Mouse (Mus musculus) intestine, postnatal 0 days (tissue): ENCODE results near the gene Vmn1r219. TPM values are rescaled to one million over a fixed set of nuclear protein-coding genes. Genes with fewer than 3 reads are reported as not detected.
"Not testable (repeated sequence)": the region's sequence is repeated elsewhere in the genome, so short reads cannot be mapped to it uniquely, and the experiment has no call there.

ENCODE experiments used
- ATAC-seq: fragments of 200-750 bp; cut with Nextera tagmentation; 2 replicates; pipeline ENCODE4 v1.8.0; 2017; ENCODE audit warnings: mild to moderate bottlenecking, moderate TSS enrichment, moderate library complexity
- H3K27ac ChIP-seq: fragments of 300-500 bp; sonication (generic); 2 replicates; pipeline ENCODE4 v1.5.1; 2014; ENCODE audit warnings: mild to moderate bottlenecking, low read depth, low read length, moderate library complexity
- H3K27me3 ChIP-seq: fragments of 300-500 bp; sonication (generic); replicated peaks from 2 replicates; pipeline ENCODE4 v1.6.1; 2014; ENCODE audit warnings: low read length, mixed read lengths; ENCODE audit not compliant: control insufficient read depth, insufficient read depth
- H3K36me3 ChIP-seq: fragments of 300-500 bp; sonication (generic); 2 replicates; pipeline ENCODE4 v1.6.1; 2014; ENCODE audit warnings: mild to moderate bottlenecking, moderate library complexity; ENCODE audit not compliant: control insufficient read depth, insufficient read depth
- H3K4me1 ChIP-seq: fragments of 300-500 bp; sonication (generic); replicated peaks from 2 replicates; pipeline ENCODE4 v1.6.1; 2014; ENCODE audit warnings: antibody characterized with exemption, low read length, mixed read lengths; ENCODE audit not compliant: control insufficient read depth, insufficient read depth
- H3K4me2 ChIP-seq: fragments of 300-500 bp; sonication (generic); replicated peaks from 2 replicates; pipeline ENCODE4 v1.6.1; 2014; ENCODE audit warnings: low read depth, mild to moderate bottlenecking, moderate library complexity
- H3K4me3 ChIP-seq: fragments of 300-500 bp; sonication (generic); 2 replicates; pipeline ENCODE4 v1.5.1; 2014; ENCODE audit warnings: low read depth, low read length
- H3K9ac ChIP-seq: fragments of 300-500 bp; sonication (generic); 2 replicates; pipeline ENCODE4 v1.6.1; 2014; ENCODE audit warnings: mild to moderate bottlenecking, low read depth, low read length
- H3K9me3 ChIP-seq: fragments of 300-500 bp; sonication (generic); 2 replicates; pipeline ENCODE4 v1.6.1; 2016; ENCODE audit warnings: mixed run types; ENCODE audit not compliant: control insufficient read depth
- CTCF ChIP-seq: sonication (generic); IDR thresholded peaks from 2 replicates; pipeline ENCODE4 v1.5.1; 2016; ENCODE audit warnings: low read depth, mild to moderate bottlenecking, control low read depth, antibody characterized with exemption, moderate library complexity
- WGBS: fragments of 180-500 bp; shearing (Covaris S2); extraction: QIAGEN DNeasy Blood & Tissue Kit; methylation state at CpG from one replicate; pipeline ENCODE4 v1.1.7; 2014; 5-methylcytosine and 5-hydroxymethylcytosine counted together
- polyA plus RNA-seq: library from polyadenylated mRNA; unstranded; fragments of >200 nt; fragmentation: Nextera tagmentation; extraction: Ambion mirVana; gene quantifications from 2 replicates; pipeline ENCODE4 v1.2.1, GENCODE M21; 2015

The Vmn1r219 gene
- polyA plus RNA-seq: 0.01 and 0.03 TPM in 2 replicates

DNA sequence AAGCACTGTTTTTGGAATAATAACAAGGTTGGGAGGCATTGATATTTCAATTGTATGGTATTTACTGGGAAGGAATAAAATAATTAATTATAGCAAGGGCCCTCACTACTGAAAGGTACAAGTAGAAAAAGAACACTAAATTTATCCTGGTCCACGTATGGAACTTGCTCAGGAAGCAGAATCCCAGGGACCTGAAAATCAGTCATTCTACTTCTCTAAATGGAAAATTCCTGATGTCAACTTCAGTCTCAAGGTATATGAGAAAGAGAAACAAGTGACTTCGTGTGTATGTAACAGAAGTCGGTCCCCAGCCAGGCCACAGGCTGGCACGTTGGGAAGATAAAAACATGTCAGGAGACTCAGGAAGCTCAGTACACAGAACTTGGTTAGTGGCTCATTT, at the start of gene Vmn1r219:
Vmn1r219 (plus strand) TSS at position 301 of the 400 bp plus-strand sequence.
- 74% methylated on average over 4 of the region's 4 CpGs for WGBS
- Histone ChIP-seq H3K27me3 (no peaks in the 10 kb centered on the region), H3K9ac (no peak within 1 kb of the TSS), H3K36me3 (no peaks in the 10 kb centered on the region), H3K4me1 (no peaks in the 10 kb centered on the region), H3K4me2 (no peak within 1 kb of the TSS), H3K4me3 (no peak within 1 kb of the TSS), H3K27ac (no peak within 1 kb of the TSS), H3K9me3 (no peaks in the 10 kb centered on the region)
- TF ChIP-seq CTCF: no peak
- no peak for ATAC-seq

DNA sequence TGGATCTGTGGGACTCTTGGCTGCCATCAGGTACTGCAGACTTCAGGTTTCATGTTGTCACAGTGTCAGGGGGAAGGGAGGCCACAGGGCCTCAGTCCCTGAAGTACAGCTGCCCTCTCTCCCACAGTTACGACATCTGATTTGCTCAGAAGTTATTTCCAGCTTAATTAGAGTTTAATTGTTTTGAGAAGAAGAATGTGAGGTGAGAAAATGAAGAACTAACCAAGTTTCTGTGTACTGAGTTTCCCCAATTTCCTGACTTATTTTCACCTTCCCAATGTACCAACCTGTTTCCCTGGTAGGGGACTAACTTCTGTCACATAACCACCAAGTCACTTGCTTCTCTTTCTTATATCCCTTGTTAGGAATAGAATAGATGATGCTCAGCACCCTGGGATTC, 41.0 kb upstream of the Vmn1r219 start, which contains the start of gene Vmn1r217:
Vmn1r217 (minus strand) TSS at position 101 of the 400 bp plus-strand sequence.
- H3K4me1 ChIP-seq, H3K9ac ChIP-seq, H3K9me3 ChIP-seq, ATAC-seq, H3K27ac ChIP-seq, H3K27me3 ChIP-seq, H3K36me3 ChIP-seq, H3K4me2 ChIP-seq, H3K4me3 ChIP-seq: not testable (repeated sequence)
- 67% methylated on average over 1 of the region's 1 CpGs for WGBS

DNA sequence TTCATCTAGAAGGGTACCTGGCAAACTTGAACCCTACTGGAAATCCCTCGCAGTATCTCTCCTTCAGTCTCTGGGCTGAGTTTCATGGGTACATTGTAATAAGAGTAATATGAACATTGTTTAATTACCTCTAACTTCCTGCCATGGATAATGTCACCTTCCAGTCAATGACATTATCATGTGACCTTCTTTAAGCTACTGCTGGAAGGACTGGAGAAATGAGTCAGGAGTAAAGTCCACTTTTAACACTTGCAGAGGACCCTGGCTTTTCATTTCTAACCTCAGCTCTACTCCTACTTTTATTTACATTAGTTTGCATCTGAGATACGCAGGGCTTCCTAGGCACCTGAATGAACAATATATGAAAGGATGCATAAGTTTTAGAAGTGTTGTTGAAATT, 38.5 kb upstream of the Vmn1r219 start:
- no peaks in the 10 kb centered on the region for H3K9me3 ChIP-seq
- ATAC-seq: peak; percentile 67
- H3K4me2 ChIP-seq: no peak overlapping the region
- H3K4me3 ChIP-seq: no peak overlapping the region
- H3K4me1 ChIP-seq: no peaks in the 10 kb centered on the region
- no peaks in the 10 kb centered on the region for H3K36me3 ChIP-seq
- TF ChIP-seq CTCF: no peak
- WGBS: 47% methylated on average over 2 of the region's 2 CpGs
- no peak overlapping the region for H3K9ac ChIP-seq
- H3K27ac ChIP-seq: no peak overlapping the region
- H3K27me3 ChIP-seq: no peaks in the 10 kb centered on the region

DNA sequence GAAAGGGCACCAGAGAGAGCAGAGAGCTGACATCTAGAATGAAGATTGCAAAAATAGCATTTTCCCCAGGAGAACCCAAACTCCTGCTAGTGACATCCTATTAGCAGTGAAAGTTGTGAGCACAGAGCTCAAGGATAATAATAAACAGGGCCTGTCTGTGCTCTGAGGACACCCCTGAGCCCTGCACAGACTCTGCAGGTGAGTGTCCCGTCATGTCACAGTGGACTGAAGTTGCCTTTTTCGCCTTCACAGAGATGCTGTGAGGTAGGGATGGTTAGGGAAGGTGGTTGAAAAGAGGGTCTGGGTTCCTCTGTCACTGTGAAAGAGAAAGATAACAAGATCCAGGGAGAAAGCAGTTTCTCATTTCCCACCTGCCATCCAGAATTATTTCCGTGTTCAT, 26.0 kb upstream of the Vmn1r219 start, which contains the start of gene Vmn1r218:
Vmn1r218 (plus strand) TSS at position 57 of the 400 bp plus-strand sequence.
- 54% methylated on average over 3 of the region's 3 CpGs for WGBS
- no peak for ATAC-seq
- no peaks in the 10 kb centered on the region for H3K27me3 ChIP-seq
- H3K4me3 ChIP-seq: no peak within 1 kb of the TSS
- H3K9me3 ChIP-seq: no peaks in the 10 kb centered on the region
- TF ChIP-seq CTCF: no peak
- no peak within 1 kb of the TSS for H3K27ac ChIP-seq
- no peak within 1 kb of the TSS for H3K4me2 ChIP-seq
- no peak within 1 kb of the TSS for H3K9ac ChIP-seq
- no peaks in the 10 kb centered on the region for H3K4me1 ChIP-seq
- H3K36me3 ChIP-seq: no peaks in the 10 kb centered on the region

DNA sequence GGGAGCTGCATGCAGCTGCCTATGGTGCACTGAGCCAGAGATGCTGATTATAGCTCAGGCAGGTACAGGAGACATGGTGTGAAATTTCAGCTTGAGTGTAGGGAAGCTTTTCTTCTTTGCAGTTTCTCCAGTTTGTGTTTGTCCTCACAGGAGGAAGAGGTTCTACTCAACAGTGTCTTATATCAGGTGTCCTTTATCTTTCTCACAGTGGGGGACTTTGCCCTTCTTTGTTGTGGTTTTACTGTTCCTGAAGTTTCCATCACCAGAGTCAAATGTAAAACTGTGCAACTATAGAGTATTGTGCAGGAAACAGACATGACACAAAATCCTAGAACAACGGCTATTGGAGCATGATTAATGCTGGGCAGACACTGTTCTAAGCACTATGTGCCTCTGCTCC, 25.6 kb upstream of the Vmn1r219 start:
- 23% methylated on average over 1 of the region's 1 CpGs for WGBS
- Histone ChIP-seq H3K4me1 (no peaks in the 10 kb centered on the region), H3K9ac (no peak overlapping the region), H3K9me3 (no peaks in the 10 kb centered on the region), H3K27ac (no peak overlapping the region), H3K4me2 (no peak overlapping the region), H3K36me3 (no peaks in the 10 kb centered on the region), H3K27me3 (no peaks in the 10 kb centered on the region), H3K4me3 (no peak overlapping the region)
- no peak for TF ChIP-seq CTCF
- ATAC-seq: peak; percentile 70; the same call in 1 of the 2 replicates

DNA sequence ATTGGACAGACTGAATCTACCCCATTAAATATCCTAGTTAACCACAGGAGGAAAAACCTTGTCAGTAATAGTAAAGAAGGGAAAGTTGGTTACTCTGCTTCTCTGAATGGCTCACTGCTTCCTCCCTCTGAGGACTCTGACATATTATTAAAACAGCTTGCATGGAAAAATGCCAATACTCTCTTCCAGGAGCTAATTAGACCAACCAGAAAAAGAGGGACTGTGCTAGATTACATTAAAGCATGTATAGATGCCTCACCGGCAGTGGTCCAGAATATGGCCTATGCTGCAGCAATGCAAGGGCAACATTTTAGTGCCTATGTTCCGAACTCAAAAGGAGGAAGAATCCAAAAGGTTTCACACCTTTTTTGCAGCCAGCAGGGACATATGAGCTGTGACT, 20.2 kb upstream of the Vmn1r219 start:
- 82% methylated on average over 2 of the region's 2 CpGs for WGBS
- no peak overlapping the region for H3K4me2 ChIP-seq
- no peaks in the 10 kb centered on the region for H3K4me1 ChIP-seq
- H3K4me3 ChIP-seq: no peak overlapping the region
- no peak overlapping the region for H3K27ac ChIP-seq
- H3K36me3 ChIP-seq: no peaks in the 10 kb centered on the region
- H3K9me3 ChIP-seq: no peaks in the 10 kb centered on the region
- ATAC-seq: no peak
- H3K27me3 ChIP-seq: no peaks in the 10 kb centered on the region
- no peak for TF ChIP-seq CTCF
- no peak overlapping the region for H3K9ac ChIP-seq

DNA sequence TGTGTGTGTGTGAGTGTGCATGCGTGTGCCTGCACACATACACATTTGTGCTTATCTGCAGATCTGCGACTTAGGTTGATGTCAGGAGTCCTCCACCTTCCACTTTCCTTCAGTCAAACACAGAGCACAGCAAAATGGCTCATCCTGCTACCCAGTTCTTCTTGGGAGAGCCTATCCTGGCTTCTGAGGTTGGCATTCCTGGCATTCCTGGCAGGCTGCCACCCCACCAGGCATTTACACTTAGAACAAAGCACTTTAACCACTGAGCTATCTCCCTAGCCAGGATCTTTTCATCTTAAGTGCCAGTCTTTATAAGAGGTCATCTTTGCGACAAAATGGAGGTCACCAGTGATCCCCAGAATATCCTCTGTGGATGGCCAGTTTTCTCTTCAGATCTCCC, 1.3 kb upstream of the Vmn1r219 start:
- H3K4me3 ChIP-seq: no peak overlapping the region
- H3K9ac ChIP-seq: no peak overlapping the region
- H3K36me3 ChIP-seq: no peaks in the 10 kb centered on the region
- no peaks in the 10 kb centered on the region for H3K27me3 ChIP-seq
- no peak for ATAC-seq
- TF ChIP-seq CTCF: no peak
- 68% methylated on average over 3 of the region's 3 CpGs for WGBS
- no peaks in the 10 kb centered on the region for H3K9me3 ChIP-seq
- no peaks in the 10 kb centered on the region for H3K4me1 ChIP-seq
- H3K4me2 ChIP-seq: no peak overlapping the region
- no peak overlapping the region for H3K27ac ChIP-seq

DNA sequence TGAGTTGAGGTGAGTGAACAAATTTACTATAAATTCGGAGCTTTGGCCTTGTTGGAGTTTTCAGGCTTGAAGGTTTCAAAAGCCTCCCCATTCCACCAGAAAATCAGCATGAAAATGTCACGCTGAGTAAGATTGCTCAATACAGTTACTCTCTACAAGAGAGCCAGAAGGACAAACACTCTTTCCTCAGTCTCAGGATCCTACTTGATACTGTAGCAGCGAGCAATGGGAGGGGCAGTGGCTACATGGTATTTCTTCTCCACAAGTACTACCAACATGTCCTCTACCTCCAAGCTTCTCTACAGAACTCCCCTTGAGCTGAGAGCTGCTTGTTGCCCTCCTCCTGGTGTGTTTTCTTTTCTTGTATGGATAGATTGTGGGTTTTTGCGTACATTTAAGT, 7.4 kb downstream of the Vmn1r219 start:
- ATAC-seq, H3K4me1 ChIP-seq, H3K27ac ChIP-seq, H3K4me2 ChIP-seq, H3K36me3 ChIP-seq, H3K9me3 ChIP-seq, H3K9ac ChIP-seq, H3K4me3 ChIP-seq, H3K27me3 ChIP-seq: not testable (repeated sequence)
- 83% methylated on average over 4 of the region's 4 CpGs for WGBS
